Mouse (Mus musculus) stomach, embryonic 15.5 days (tissue): Measurements from ENCODE around the gene Apoc3. TPM values are rescaled to one million over a fixed set of nuclear protein-coding genes. Genes with fewer than 3 reads are reported as not detected.
A peak's percentile ranks its signal among the peaks of the same experiment; 100 is the strongest.

Experiments used
- ATAC-seq: fragments of 200-750 bp; cut with Nextera tagmentation; 2 replicates; pipeline ENCODE4 v1.8.0; 2017; ENCODE audit warnings: low read depth, moderate number of reproducible peaks, moderate TSS enrichment; ENCODE audit not compliant: insufficient read depth, low FRiP score
- H3K27ac ChIP-seq: fragments of 300-500 bp; sonication (generic); 2 replicates; pipeline ENCODE4 v1.5.1; 2015; ENCODE audit warnings: mild to moderate bottlenecking, inconsistent platforms
- H3K27me3 ChIP-seq: fragments of 300-500 bp; sonication (generic); replicated peaks from 2 replicates; pipeline ENCODE4 v1.6.1; 2015; ENCODE audit warnings: inconsistent platforms
- H3K36me3 ChIP-seq: fragments of 300-500 bp; sonication (generic); 2 replicates; pipeline ENCODE4 v1.6.1; 2015; ENCODE audit warnings: inconsistent platforms
- H3K4me1 ChIP-seq: fragments of 300-500 bp; sonication (generic); 2 replicates; pipeline ENCODE4 v1.6.1; 2015; ENCODE audit warnings: inconsistent platforms
- H3K4me2 ChIP-seq: fragments of 300-500 bp; sonication (generic); 2 replicates; pipeline ENCODE4 v1.6.1; 2015; ENCODE audit warnings: mild to moderate bottlenecking, inconsistent platforms
- H3K4me3 ChIP-seq: fragments of 300-500 bp; sonication (generic); replicated peaks from 2 replicates; pipeline ENCODE4 v1.5.1; 2015; ENCODE audit warnings: inconsistent platforms
- H3K9ac ChIP-seq: fragments of 300-500 bp; sonication (generic); 2 replicates; pipeline ENCODE4 v1.6.1; 2015; ENCODE audit warnings: inconsistent platforms
- H3K9me3 ChIP-seq: fragments of 300-500 bp; sonication (generic); 2 replicates; pipeline ENCODE4 v1.6.1; 2016; ENCODE audit warnings: inconsistent platforms
- WGBS: fragments of 180-500 bp; shearing (Covaris S2); methylation state at CpG from one replicate; pipeline ENCODE4 v1.1.7; 2015; 5-methylcytosine and 5-hydroxymethylcytosine counted together
- polyA plus RNA-seq: library from polyadenylated mRNA; unstranded; fragments of >200 nt; fragmentation: Nextera tagmentation; extraction: Ambion mirVana; gene quantifications from 2 replicates; pipeline ENCODE4 v1.2.1, GENCODE M21; 2015

The Apoc3 gene
- polyA plus RNA-seq, 1 experiment from 2014 or later: 46.5 TPM

DNA sequence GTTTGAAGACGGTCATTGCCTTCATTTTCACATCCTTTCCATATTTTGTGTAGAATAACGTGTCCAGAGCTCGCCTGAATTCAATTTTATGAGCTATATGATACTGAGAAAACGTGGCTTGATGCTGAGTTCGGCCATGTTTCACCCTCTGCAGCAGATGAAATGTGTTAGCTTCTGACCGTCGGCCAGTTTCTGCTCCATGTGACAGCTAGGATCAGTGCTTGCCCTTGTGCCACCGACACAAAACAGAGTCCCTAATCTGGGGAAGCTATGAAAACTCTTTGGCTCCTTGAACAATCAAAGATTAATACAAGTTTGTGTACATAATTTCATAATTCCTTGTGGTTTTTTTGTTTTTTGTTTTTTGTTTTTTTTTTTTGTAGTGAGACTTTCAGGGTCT is 44.2 kb downstream of the Apoc3 start:
- Histone ChIP-seq H3K4me1 (no peaks in the 10 kb centered on the region), H3K4me3 (no peak overlapping the region), H3K9ac (no peak overlapping the region), H3K27me3 (no peaks in the 10 kb centered on the region), H3K4me2 (no peak overlapping the region), H3K36me3 (peaks cover 8% of the 10 kb centered on the region), H3K9me3 (no peaks in the 10 kb centered on the region), H3K27ac (peak overlapping the region; percentile 40)
- no peak for ATAC-seq
- WGBS: 53% methylated on average over 8 of the region's 8 CpGs

DNA sequence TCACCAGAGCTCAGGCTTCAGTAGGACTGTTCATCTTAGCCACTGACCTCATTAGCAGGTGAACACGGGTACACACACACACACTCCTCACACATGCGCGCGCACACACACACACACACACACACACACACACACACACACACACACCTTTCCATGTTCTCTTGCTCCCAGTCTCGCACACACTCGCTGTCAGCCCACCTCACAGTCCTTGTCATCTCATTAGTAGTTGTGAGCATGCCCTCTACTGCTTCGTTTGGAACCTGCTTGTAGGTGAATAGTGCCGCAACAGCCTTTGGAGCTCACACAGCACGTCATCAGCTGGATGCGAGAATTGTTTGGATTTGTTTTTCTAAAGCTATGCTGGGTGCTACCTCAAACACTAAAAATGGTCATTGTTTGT is 46.1 kb downstream of the Apoc3 start:
- H3K4me1 ChIP-seq: no peaks in the 10 kb centered on the region
- no peak overlapping the region for H3K27ac ChIP-seq
- no peak overlapping the region for H3K4me2 ChIP-seq
- no peak overlapping the region for H3K9ac ChIP-seq
- no peak overlapping the region for H3K4me3 ChIP-seq
- ATAC-seq: no peak
- H3K9me3 ChIP-seq: no peaks in the 10 kb centered on the region
- WGBS: 85% methylated on average over 10 of the region's 10 CpGs
- no peaks in the 10 kb centered on the region for H3K27me3 ChIP-seq
- H3K36me3 ChIP-seq: no peaks in the 10 kb centered on the region

DNA sequence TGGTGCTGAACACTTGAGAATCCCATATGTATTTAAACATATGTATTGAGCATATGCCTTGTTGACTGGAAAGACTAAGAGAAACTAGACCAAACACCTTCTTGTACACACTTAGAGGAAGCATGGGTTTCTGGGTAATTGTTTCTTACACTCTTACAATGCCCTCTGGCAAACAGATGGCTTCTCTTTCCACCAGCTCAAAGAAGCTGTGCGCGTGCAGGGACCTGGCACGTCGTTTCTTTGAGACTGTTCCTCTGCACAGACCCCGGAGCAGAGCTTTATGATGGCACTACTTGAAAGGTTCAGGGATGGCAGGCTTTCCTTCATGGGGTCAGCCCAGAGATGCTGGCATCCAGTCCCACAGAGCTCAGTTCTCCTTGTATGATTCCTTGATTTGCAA is 46.5 kb downstream of the Apoc3 start:
- no peaks in the 10 kb centered on the region for H3K27me3 ChIP-seq
- no peak overlapping the region for H3K9ac ChIP-seq
- H3K27ac ChIP-seq: no peak overlapping the region
- H3K36me3 ChIP-seq: no peaks in the 10 kb centered on the region
- H3K4me3 ChIP-seq: no peak overlapping the region
- 80% methylated on average over 5 of the region's 5 CpGs for WGBS
- H3K4me2 ChIP-seq: no peak overlapping the region
- no peak for ATAC-seq
- H3K9me3 ChIP-seq: no peaks in the 10 kb centered on the region
- H3K4me1 ChIP-seq: no peaks in the 10 kb centered on the region

DNA sequence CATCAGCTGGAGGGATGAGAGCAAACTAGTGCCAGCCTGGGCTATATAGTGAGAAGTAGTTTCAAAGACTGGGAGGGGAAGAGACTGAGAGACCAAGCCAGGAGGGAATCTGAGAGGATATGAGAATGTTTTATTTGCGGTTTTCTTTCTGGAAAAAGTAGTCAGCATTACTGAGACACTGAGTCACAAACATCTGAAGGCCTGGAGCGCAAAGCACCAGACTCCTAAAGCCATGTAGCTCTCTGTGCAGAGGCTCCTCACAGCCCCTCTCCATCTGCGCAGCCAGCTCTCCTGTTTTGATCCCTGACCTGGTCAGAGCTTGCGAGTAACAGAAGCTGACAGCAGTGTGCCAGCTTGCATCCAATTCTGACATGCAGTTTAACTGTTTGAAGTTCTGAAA is 47.1 kb downstream of the Apoc3 start:
- H3K27me3 ChIP-seq: no peaks in the 10 kb centered on the region
- H3K9me3 ChIP-seq: no peaks in the 10 kb centered on the region
- H3K4me3 ChIP-seq: no peak overlapping the region
- H3K27ac ChIP-seq: no peak overlapping the region
- ATAC-seq: no peak
- H3K4me2 ChIP-seq: no peak overlapping the region
- H3K36me3 ChIP-seq: no peaks in the 10 kb centered on the region
- H3K9ac ChIP-seq: no peak overlapping the region
- no peaks in the 10 kb centered on the region for H3K4me1 ChIP-seq
- WGBS: 83% methylated on average over 4 of the region's 4 CpGs

DNA sequence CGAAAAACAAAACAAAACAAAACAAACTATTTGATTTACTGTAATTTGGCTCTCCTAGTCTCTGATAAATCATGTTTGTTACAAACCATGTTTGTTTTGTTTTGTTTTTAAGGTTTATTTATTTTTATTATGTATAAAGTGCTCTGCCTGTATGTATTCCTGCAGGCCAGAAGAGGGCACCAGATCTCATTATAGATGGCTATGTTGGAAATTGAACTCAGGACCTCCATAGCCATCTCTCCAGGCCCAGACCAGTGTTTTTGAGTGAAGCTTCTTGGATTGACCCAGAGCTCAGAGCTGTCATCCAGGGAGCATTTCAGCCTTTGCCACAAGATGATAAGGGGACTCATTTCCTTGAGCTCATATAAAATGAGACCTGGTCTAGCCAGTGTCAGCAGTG is 49.0 kb downstream of the Apoc3 start:
- 81% methylated on average over 1 of the region's 1 CpGs for WGBS
- Histone ChIP-seq H3K9ac (no peak overlapping the region), H3K27ac (no peak overlapping the region), H3K9me3 (no peaks in the 10 kb centered on the region), H3K4me2 (no peak overlapping the region), H3K27me3 (no peaks in the 10 kb centered on the region), H3K4me1 (no peaks in the 10 kb centered on the region), H3K4me3 (no peak overlapping the region), H3K36me3 (no peaks in the 10 kb centered on the region)
- no peak for ATAC-seq

DNA sequence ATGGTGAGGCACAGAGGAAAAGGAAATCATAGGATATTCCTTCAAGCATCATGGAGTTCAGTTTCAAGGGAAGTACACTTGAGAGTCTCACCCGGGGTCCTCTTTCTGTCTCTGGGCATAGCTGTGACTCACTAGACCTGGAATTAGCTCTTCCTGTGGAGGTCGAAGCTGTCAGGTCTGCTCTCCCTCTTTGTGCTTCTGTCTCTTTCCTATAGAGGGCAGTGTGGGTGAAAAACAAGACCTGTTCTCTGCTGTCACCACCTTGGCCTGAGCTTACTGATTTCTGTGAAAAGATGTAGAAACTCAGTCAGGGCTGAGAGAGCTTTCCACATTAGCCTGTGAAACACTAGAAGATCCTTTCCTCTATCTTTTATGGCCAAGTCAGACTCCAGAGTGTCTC is 50.2 kb downstream of the Apoc3 start:
- no peak overlapping the region; the same call in 1 of the 2 replicates for H3K27ac ChIP-seq
- H3K4me3 ChIP-seq: no peak overlapping the region
- H3K36me3 ChIP-seq: no peaks in the 10 kb centered on the region
- no peaks in the 10 kb centered on the region for H3K9me3 ChIP-seq
- ATAC-seq: no peak
- H3K4me1 ChIP-seq: no peaks in the 10 kb centered on the region
- 39% methylated on average over 2 of the region's 2 CpGs for WGBS
- H3K4me2 ChIP-seq: no peak overlapping the region
- no peaks in the 10 kb centered on the region for H3K27me3 ChIP-seq
- no peak overlapping the region for H3K9ac ChIP-seq

DNA sequence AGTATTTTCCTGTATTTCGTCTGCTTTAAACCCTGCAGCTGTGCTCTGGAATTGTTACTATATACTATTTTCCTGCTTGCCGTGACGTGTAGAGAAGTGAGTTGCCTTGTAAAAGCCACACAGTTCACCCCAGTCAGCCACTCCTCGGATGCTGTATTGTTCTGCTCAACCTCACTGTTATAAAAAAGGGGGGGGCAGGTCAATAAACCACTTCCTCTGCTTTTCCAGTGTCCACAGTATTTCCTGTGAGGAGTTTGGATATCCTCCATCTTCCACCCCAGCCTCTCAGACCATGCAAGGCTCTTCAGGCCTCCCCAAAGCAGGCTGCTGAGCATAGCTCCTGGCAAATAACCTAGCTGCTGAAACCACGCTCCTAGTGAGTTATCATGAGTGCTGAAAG is 50.9 kb downstream of the Apoc3 start:
- Histone ChIP-seq H3K27ac (peak overlapping the region; percentile 49; the same call in 1 of the 2 replicates), H3K4me3 (no peak overlapping the region), H3K9ac (no peak overlapping the region), H3K4me2 (no peak overlapping the region), H3K27me3 (no peaks in the 10 kb centered on the region), H3K9me3 (no peaks in the 10 kb centered on the region), H3K36me3 (no peaks in the 10 kb centered on the region), H3K4me1 (no peaks in the 10 kb centered on the region)
- WGBS: 59% methylated on average over 5 of the region's 5 CpGs
- ATAC-seq: no peak

Other genes starting within 250 kb of the Apoc3 start
- 144 and 148 TPM in 2 replicates for gene Pafah1b2, start 222.9 kb downstream of the Apoc3 start, polyA plus RNA-seq
- 11.5 and 15.3 TPM in 2 replicates for gene Sik3, start 222.8 kb downstream of the Apoc3 start, polyA plus RNA-seq
- 515 and 597 TPM in 2 replicates for gene Apoa1, start 7.1 kb downstream of the Apoc3 start, polyA plus RNA-seq
- gene Apoa4, start 5.1 kb upstream of the Apoc3 start, polyA plus RNA-seq: 86.6 and 91.9 TPM in 2 replicates
- gene Apoa5, start 33.0 kb upstream of the Apoc3 start, polyA plus RNA-seq: 0.17 and 0.26 TPM in 2 replicates
- gene Zpr1, start 37.4 kb upstream of the Apoc3 start, polyA plus RNA-seq: 52.2 and 55.9 TPM in 2 replicates
- 18.8 and 19.7 TPM in 2 replicates for gene Bud13, start 47.4 kb upstream of the Apoc3 start, polyA plus RNA-seq
- not detected in 2 replicates for gene 4931429L15Rik, start 84.3 kb upstream of the Apoc3 start, polyA plus RNA-seq